Mouse (Mus musculus): ENCODE measurements around the gene 4930433I11Rik. TPM values are rescaled to one million over a fixed set of nuclear protein-coding genes. Genes with fewer than 3 reads are reported as not detected.
"Not testable (repeated sequence)": the region's sequence is repeated elsewhere in the genome, so short reads cannot be mapped to it uniquely, and the experiment has no call there.

4930433I11Rik gene
- not detected in 2 replicates for polyA plus RNA-seq (2011; ENCODE audit: insufficient read depth, insufficient read length, low replicate concordance, missing spikeins)

- Histone ChIP-seq H3K27ac (ENCODE audit: control insufficient read depth, insufficient read depth, low read depth, low read length, poor library complexity) (no peak within 1 kb of the TSS), H3K4me1 (ENCODE audit: control insufficient read depth, insufficient read depth, low read length) (no peaks in the 10 kb centered on the region), H3K4me3 (replicated peaks; ENCODE audit: control insufficient read depth, low read depth, low read length) (no peak within 1 kb of the TSS)
- 79% methylated on average over 1 of the region's 1 CpGs for WGBS
- TF ChIP-seq POLR2A (IDR thresholded peaks at IDR 0.05; ENCODE audit: borderline replicate concordance, control insufficient read depth, low read depth, low read length) (no peak), CTCF (IDR thresholded peaks at IDR 0.05; ENCODE audit: control insufficient read depth, insufficient read depth, low read length) (no peak)
Measured at GRCm38 (mm10) chr7:40987243-40987642, at the start of gene 4930433I11Rik. 4930433I11Rik (plus strand) TSS chr7:40987543.

GRCm38 (mm10) chr7:40939371-40939770 lies 48.0 kb upstream of the 4930433I11Rik start:
- H3K4me3 ChIP-seq (replicated peaks; ENCODE audit: control insufficient read depth, low read depth, low read length) = no peak overlapping the region
- no peak for TF ChIP-seq POLR2A (IDR thresholded peaks at IDR 0.05; ENCODE audit: borderline replicate concordance, control insufficient read depth, low read depth, low read length)
- TF ChIP-seq CTCF (IDR thresholded peaks at IDR 0.05; ENCODE audit: control insufficient read depth, insufficient read depth, low read length) = no peak
- no peak overlapping the region for H3K27ac ChIP-seq (ENCODE audit: control insufficient read depth, insufficient read depth, low read depth, low read length, poor library complexity)
- WGBS = 63% methylated on average over 1 of the region's 1 CpGs
- no peaks in the 10 kb centered on the region for H3K4me1 ChIP-seq (ENCODE audit: control insufficient read depth, insufficient read depth, low read length)

- TF ChIP-seq CTCF (IDR thresholded peaks at IDR 0.05; ENCODE audit: control insufficient read depth, insufficient read depth, low read length) (no peak), POLR2A (IDR thresholded peaks at IDR 0.05; ENCODE audit: borderline replicate concordance, control insufficient read depth, low read depth, low read length) (no peak)
- Histone ChIP-seq H3K4me1 (ENCODE audit: control insufficient read depth, insufficient read depth, low read length) (no peaks in the 10 kb centered on the region), H3K27ac (ENCODE audit: control insufficient read depth, insufficient read depth, low read depth, low read length, poor library complexity) (no peak overlapping the region), H3K4me3 (replicated peaks; ENCODE audit: control insufficient read depth, low read depth, low read length) (no peak overlapping the region)
- 64% methylated on average over 3 of the region's 3 CpGs for WGBS
Measured at GRCm38 (mm10) chr7:40942233-40942935, 45.0 kb upstream of the 4930433I11Rik start.

GRCm38 (mm10) chr7:41032419-41032818 lies 45.1 kb downstream of the 4930433I11Rik start, which contains the start of gene Gm4884:
Gm4884 (plus strand) TSS chr7:41032719.
- H3K27ac ChIP-seq (ENCODE audit: control insufficient read depth, insufficient read depth, low read depth, low read length, poor library complexity); H3K4me1 ChIP-seq (ENCODE audit: control insufficient read depth, insufficient read depth, low read length): not testable (repeated sequence)
- WGBS = 85% methylated on average over 1 of the region's 1 CpGs

GRCm38 (mm10) chr7:41044058-41044457 lies 56.7 kb downstream of the 4930433I11Rik start:
- H3K4me1 ChIP-seq (ENCODE audit: control insufficient read depth, insufficient read depth, low read length); H3K27ac ChIP-seq (ENCODE audit: control insufficient read depth, insufficient read depth, low read depth, low read length, poor library complexity): not testable (repeated sequence)
- WGBS = 60% methylated on average over 3 of the region's 3 CpGs

More at GRCm38 (mm10) chr7:41032419-41032818, 45.1 kb downstream of the 4930433I11Rik start, which contains the start of gene Gm4884:
- not testable (repeated sequence) for H3K4me3 ChIP-seq (replicated peaks; ENCODE audit: control insufficient read depth, low read depth, low read length)

More at GRCm38 (mm10) chr7:41044058-41044457, 56.7 kb downstream of the 4930433I11Rik start:
- H3K4me3 ChIP-seq (replicated peaks; ENCODE audit: control insufficient read depth, low read depth, low read length) = not testable (repeated sequence)

Other genes starting within 250 kb of the 4930433I11Rik start
- not detected in 2 replicates for gene Vstm2b, start 89.2 kb upstream of the 4930433I11Rik start, polyA plus RNA-seq (2011; ENCODE audit: insufficient read depth, insufficient read length, low replicate concordance, missing spikeins)
- gene Gm4884, start 45.2 kb downstream of the 4930433I11Rik start, polyA plus RNA-seq (2011; ENCODE audit: insufficient read depth, insufficient read length, low replicate concordance, missing spikeins) = not detected in 2 replicates
- gene Gm5592, start 166.3 kb downstream of the 4930433I11Rik start, polyA plus RNA-seq (2011; ENCODE audit: insufficient read depth, insufficient read length, low replicate concordance, missing spikeins) = not detected in 2 replicates